Mouse (Mus musculus) heart, adult 18-20 months (tissue): ENCODE data around the gene Nxt2. TPM values are rescaled to one million over a fixed set of nuclear protein-coding genes. Genes with fewer than 3 reads are reported as not detected.
"Not testable (repeated sequence)": the region's sequence is repeated elsewhere in the genome, so short reads cannot be mapped to it uniquely, and the experiment has no call there.

Experiments used
- DNase-seq, 2 experiments: peaks; one replicate each; pipeline ENCODE4 v3.0.0; 2021 to 2022; ENCODE audit warnings: mixed read lengths in 1 of 2
- long read RNA-seq, 2 experiments: library from polyadenylated mRNA; stranded (forward); transcript quantifications; one replicate each; pipeline ENCODE4 v2.0.0; 2021
- total RNA-seq, 2 experiments: library from RNA; stranded (reverse); gene quantifications; 2 replicates each; pipeline ENCODE4 v1.2.3; 2021

Nxt2 gene
- total RNA-seq = 1 to 10 TPM; 6.0 to 7.7 TPM
- long read RNA-seq, experiment 1, transcript Nxt2-203 (4 exons, 2,484 nt) = major isoform, 8 of 9 reads
- long read RNA-seq, experiment 1, partial matches to known transcripts = 1 of 9 reads
- long read RNA-seq, experiment 1, other reads (novel, unspliced or antisense) = 0 of 9 reads
- long read RNA-seq, experiment 2, transcript Nxt2-203 (4 exons, 2,484 nt) = major isoform, 5 of 6 reads
- long read RNA-seq, experiment 2, partial matches to known transcripts = 0 of 6 reads
- long read RNA-seq, experiment 2, other reads (novel, unspliced or antisense) = 0 of 6 reads

DNA sequence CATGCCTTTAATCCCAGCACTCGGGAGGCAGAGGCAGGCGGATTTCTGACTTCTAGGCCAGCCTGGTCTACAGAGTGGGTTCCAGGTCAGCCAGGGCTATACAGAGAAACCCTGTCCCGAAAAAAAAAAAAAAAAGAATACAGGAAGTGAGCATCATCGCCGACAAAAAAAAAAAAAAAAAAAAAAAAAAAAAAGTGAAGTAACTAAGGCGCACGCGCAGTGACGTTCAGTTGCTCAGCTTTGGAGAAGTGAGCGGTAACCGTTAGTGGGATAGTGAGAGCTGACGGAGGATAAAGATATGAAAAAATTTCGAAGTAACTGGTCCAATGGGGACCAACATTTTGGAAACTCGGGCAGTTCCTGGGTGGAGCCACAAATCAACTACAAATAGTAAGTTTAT lies at the start of gene Nxt2:
Gene Nxt2, plus strand, starts transcription at position 229 of the 400 bp plus-strand sequence.
- DNase-seq = no peak

DNA sequence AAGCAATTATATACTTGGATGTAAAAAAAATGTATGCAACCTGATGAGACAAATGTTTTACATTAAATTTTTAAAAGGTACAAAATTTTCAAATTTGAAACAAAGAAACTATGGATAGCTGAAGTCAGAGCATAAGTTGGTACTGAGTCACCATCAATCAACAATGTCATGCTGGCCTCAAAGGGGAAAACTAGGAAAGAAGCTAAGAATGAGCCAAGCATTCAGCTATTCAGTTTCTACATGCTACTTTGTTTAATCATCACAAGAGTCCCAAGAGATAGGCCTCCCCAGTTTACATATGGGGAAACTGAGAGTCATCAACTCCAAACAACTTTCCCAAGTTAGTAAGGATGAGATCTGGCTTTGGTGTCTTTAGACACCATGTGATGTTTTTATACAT lies 49.6 kb upstream of the Nxt2 start:
- DNase-seq = no peak

DNA sequence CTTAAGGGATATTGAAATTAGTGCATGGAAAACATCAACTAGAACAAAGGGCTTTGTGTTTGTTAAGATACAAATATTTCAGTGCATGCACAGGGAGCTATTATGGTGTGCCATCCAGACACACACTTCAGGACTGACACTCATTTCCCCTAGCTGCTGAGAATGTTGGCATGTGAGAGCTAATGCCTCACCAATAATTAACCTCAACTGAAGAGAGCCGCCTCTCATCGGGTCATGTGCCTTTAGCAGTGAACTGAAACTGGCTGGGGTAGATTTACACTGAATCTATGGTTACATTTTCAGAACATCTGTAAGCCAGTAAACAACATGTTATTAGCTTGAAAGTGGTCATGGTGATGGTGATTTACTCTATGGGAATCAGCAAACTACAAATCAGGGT lies 44.5 kb upstream of the Nxt2 start:
- no peak for DNase-seq

DNA sequence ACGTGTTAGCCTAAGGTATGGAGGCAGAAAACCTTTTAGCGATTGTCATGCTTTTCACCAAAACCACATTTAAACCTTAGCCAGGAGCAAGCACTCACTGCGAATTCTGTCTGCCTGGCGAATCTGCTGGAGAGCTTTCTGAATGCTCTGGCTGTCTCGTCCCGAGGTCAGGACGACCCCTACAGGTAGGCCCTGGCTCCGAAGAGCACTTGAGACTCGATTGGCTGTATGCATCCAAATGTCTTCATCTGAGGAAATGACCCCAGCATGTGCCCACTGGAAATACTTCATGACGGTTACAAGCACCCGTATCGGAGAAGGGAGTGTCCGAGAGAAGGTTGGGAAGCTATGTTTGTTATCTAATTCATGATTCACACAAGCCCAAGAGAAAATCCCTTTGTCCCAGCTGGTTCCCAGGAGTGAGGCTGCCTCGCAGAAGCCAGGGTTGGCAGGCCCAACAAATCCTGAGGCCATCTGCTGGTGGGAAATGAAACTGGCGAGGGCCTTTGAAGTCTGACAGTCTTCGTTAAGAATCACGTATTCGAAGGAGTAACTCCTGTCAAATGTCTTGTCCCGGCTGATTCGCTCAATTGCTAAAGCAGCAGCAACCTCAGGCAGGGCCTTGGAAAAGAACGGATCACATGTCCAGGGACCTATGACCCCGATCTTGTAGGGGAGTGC lies 37.4 kb upstream of the Nxt2 start:
- DNase-seq = peak; percentile 7 to 29

DNA sequence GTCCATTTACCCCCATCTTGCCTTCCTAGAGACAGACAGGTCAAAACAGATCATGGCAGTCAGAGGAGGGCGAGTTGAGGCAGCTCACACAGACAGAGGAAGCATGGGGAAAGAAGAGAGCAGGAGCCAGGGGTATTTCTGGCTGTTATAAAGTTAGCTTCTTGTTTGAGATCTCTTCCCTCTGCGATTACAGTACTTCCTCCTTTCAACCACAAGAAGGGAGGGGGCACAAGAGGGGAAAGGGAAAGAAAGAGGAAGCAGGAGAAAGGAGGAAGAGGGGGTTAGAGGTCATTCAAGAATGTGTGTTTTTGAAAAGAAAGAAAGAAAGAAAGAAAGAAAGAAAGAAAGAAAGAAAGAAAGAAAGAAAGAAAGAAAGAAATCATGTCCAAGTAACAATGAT lies 36.2 kb upstream of the Nxt2 start:
- DNase-seq = peak in 1 of 2 experiments; percentile 13

DNA sequence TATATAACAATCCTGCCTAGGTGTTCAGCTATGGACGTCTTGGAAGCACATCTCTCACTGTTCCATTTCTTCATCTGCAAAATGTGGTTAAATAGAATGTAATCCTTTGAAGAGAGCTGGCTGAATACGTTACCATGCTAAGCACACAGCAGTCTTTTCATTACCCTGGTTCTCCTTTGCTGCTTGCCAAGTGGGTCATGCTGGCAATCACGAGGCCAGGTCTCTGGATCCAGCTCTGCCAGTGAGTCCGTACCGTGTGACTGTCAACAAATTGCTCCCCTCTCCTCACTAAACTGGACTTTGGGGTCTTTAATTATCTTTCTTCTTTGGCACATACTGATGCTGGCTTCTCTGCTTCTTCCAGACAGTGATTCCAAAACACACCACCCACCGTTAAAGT lies 32.1 kb upstream of the Nxt2 start:
- DNase-seq = peak; percentile 21 to 51

DNA sequence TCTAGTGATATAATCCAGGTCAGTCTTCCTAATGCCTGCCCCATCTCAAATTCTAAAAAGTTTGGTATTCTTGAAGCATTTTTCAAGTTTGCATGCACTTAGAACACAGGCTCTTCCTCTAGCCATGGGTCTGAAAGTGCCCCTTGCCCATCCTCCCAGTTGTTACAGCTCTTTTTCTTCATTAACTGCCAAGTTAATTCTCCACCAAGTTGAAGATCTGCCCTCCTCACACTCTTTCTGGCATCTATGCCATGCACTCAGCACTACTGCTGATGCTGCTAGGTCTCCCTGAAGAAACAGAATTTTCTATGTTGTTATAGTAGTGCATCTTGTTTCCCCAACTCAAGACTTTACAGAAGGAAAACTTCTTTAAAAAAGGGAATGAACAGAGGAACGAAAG lies 31.0 kb upstream of the Nxt2 start:
- DNase-seq = no peak

DNA sequence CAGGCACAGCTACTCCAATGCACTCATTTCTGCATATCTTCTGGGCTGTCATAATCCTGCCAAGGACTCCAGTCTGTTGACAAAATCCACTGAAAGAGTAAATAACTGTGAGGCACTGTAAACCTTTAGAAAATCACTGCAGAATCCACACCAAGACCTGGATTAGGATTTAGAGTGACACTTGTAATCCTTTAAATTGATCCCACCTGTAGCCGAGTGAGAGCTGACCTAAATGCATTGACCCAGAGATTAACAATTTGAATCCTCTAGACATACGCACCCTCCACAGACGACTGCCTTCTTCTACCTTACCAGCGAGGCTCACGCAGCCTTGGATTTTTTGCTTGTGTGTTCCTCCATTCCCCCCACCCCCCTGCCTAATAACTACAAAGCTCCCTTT lies 29.7 kb upstream of the Nxt2 start, which contains the start of gene Gucy2f:
Gene Gucy2f, minus strand, starts transcription at position 101 of the 400 bp plus-strand sequence.
- DNase-seq = no peak

DNA sequence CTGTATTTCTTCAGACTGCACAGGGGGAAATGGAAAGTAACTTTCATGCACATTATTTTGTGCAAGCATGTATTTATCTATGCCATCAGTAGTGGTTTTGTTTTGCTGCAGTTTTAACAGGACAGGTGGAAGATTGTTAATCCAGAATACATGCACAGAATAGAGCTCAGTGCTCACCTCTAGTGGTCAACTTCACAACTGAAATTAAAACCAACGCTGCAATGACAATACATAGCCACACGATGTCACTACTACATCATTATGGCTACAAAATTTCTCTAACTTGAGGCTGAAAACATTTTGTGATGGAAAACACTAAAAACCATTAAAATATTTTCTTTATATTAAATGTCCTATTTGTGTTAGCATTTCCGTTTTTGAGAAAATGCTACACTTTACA lies 26.3 kb upstream of the Nxt2 start:
- peak; percentile 25 to 55 for DNase-seq

DNA sequence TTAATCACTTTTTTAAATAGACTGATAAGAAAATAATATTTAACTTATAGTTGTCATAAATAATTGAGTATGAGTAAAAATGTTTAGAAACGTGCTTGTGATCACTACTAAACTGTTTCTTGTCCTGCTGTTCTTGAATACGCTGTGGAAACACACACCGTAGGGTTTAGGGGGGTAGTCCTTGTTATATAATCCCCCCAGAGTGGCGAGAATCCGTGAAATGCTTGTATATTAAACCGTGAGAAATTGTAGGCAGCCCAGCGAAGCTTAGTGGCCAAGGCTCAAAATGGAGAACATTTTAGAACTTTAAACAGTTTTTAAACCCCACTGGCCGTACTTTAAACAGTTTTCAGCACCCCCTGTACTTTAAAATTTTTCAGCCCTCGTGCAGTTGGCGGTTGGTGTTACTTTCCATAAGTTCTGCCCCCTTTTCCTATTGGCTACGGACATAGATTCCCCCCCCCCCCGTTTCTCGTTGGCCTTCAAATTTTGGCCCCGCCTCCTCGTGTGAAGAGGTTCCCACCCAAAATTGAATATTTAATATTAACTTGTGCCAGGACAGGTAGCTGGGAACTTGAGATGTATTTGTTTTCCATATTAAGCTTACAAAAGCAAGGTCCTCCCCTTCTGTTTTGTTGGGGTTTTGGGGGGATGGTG lies 956 bp downstream of the Nxt2 start:
- peak; percentile 24 to 34 for DNase-seq

DNA sequence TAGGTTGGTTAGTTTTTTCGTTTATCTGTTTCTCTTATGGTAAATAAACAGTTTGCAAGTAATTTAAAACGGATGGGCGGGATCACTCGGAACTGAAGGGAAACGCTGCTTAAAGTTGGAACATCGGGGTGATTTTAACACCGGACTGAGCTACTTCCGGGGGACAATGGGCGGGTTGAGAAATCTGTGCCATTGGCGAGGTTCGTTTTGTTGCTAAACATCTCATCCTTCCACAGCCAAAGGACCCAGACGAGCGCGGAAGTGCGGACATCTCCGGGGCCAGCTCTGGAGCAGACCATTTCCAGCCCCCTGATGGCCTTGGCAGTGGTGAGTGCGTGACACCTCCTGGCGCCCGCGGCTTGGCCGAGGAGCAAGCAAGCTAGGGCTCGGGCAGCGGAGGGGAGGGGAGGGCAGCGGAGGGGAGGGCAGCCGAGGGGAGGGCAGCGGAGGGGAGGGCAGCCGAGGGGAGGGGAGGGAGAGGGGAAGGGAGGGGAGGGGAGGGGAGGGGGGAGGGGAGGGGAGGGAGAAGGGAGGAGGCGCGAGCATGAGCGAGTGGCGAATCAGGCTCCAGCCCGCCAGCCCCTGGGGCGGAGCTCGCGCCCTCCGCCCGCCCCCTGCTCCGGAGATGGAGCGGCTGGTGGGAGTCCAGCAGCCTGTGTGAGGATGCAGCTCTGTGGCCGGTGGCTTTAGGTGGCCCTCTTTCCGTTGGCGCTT lies 1.6 kb downstream of the Nxt2 start:
- DNase-seq = peak; percentile 72 to 80

DNA sequence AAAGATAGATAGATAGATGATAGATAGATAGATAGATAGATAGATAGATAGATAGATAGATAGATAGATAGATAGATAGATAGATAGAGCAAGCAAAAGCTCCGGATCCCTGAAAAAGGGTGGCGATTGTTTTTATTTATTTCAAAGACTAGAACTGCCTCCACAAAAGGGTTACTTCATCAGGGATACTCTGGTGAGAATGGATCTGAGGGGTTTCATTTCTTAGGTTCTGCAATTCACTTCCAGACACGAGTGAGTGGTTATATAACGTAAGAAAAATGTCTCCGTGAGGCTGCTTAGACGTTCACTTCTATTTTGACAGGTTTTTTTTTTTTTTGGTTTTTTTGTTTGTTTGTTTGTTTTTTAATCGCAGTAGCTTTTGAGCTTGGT lies 2.2 kb downstream of the Nxt2 start:
- DNase-seq = no peak

DNA sequence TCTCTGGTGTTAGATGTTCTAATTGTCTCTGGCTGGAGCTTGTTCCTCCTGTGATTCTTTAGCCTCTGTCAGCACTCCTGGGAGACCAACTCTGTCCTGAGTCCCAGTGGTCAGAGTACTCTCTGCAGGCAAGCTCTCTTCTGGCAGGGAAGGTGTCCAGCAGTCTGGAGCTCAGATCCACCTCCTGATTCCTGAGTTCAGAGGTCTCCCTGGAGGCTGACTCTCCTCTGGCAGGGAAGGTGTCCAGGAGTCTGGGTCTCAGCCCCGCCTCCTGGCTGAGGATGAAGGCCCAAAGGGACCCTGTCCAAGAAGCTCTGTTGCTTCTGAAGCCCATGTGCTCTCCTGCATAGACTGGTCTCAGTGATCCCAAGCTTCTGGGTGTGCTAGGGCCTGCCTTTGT lies 9.6 kb downstream of the Nxt2 start:
- not testable (repeated sequence) for DNase-seq

DNA sequence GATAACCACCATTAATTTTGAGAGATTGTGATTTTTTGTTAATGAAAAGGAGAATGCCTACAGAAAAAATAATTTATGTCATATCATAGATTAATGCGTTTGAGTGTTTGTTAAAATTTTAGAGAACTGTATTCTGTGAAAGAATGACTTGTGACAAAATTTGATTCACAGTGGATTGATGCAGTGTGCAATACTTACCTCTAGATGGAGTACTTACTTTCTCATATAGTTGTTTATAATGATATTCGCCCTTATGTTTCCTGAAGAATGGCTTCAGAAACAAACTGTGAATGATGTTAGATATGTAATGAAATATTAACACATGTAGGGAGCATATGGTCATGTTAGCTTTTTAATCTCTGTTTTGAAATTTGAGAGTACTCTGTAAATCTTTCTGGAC lies 10.5 kb downstream of the Nxt2 start:
- DNase-seq = no peak

DNA sequence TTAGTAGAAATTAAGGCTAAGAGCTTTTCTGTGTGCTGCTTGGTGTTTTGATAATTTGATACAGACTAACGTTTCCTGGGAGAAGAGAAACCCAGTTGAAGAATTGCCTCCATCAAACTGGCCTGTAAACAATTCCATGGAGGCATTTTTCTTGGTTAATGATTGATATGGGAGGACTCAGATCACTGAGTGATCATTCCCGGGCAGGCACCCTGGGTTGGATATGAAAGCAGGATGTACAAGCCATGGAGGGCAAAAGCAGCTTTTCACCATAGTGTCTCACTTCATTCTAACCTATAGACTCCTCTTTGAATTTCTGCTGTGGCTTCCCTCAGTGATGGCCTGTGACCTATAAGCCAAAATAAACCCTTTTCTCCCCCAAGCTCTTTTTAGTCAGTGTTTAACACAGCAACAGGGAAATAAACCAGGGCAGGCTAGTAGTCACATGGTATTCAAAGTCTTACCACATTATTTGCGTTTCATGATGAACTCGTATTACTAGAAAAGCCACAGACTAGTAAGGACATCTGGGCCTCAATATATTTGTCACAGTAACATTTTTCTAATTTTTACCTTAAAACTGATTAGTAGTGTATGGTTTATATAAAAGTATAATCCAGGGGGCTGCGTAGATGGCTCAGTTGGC lies 19.2 kb downstream of the Nxt2 start:
- DNase-seq = no peak

DNA sequence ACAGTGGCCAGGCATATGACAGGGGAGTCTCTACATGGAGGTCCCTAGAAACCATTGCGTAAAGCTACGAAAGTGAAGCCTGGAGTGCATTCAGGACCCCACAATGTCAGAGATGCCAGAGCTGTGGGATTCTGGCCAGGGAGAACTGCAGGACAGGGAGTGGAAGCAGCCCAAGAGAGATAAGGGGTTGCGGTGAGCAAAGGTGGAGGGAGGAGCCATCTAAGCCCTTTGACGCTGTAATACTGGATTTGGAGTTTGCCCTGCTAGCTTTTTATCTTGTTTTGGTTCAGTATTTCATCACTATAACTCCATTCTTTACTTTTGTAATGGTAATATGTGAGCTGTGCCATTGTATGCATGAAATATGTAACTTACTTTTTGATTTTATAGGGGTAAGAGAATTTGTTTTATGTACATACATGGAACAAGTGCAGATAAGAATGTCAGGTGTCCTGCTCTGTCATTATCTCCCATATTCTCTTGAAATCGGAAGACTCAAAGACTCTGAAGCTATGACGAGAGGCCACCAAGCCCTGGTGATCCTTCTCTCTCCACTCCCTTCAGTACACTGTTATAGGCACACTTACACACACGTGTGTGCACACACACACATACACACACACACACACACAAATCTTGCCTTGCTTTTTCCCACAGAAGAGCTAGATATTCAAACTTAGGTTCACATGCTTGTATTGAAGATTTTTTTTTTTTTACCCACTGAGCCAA lies 23.6 kb downstream of the Nxt2 start:
- no peak for DNase-seq

DNA sequence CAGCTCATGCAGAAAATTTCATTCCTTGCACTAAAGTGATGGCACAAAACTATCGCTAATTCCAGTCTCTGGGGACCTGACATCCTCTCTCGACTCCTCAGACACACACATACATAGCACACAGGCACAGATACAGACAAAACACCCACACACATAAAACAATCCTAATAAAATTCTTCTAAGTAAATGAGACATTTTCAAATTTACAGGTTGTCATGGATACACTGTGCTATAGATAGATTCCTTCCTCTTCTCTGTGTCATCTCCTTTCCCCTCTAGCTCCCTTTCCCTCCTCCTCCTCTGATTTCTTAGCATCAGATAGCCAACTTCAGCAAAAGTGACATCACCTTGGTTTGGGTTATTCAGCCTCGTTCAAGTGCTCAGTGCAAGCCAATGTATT lies 49.5 kb downstream of the Nxt2 start:
- DNase-seq = no peak

DNA sequence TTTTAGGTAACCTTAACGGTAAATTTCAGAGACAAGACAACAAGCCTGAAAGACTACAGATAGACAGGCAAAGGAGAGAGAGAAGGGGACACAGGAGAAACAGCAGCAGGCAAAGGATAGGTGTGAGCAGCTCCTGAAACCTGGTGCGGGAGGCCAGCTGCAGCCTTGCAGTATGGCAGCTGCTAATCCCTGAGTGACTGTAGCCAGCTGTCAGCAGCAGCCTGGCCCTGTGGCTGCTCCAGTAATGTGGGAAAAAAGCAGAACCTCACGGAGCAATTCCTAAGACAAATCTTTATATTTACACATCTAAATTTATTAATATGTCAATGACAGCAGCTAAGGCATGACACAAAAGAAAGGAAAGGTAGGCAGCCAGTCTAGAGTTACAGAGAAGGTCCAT lies 50.0 kb downstream of the Nxt2 start:
- no peak for DNase-seq

DNA sequence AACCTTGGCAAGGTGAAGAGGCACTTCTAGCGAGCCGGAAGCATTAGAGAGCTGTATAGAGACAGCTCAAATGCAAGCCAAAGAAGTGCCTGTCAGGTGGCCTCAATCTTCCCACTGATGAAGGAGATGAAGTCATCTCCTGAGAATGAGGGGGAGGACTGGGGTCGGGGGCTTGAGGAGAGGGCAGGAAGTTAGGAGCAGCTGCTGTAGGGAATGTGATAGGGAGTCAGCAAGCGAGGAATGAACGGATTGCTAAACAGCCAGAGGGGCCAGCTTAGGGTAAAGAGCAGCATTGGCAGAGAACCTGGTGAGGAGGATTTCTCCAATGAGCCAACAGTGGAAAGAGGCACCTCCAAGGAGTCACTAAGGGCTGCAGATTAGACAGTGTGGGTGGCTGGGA lies 59.3 kb downstream of the Nxt2 start:
- DNase-seq = no peak
